Mouse (Mus musculus): ENCODE results near the gene Klhl8.

Gene Klhl8

GRCm38 (mm10) chr5:103914335-103915226, 3.5 kb upstream of the Klhl8 start:
- no peak for DNase-seq (ENCODE audit: low read depth)

GRCm38 (mm10) chr5:103913150-103913549, 2.1 kb upstream of the Klhl8 start:
- no peak for DNase-seq (ENCODE audit: low read depth)

GRCm38 (mm10) chr5:103911555-103911954, 496 bp upstream of the Klhl8 start:
- DNase-seq (ENCODE audit: low read depth) = no peak

GRCm38 (mm10) chr5:103910156-103910555, 903 bp downstream of the Klhl8 start:
- no peak for DNase-seq (ENCODE audit: low read depth)

GRCm38 (mm10) chr5:103909466-103909865, 1.6 kb downstream of the Klhl8 start:
- DNase-seq (ENCODE audit: low read depth) = no peak

- no peak for DNase-seq (ENCODE audit: low read depth)
Observed at GRCm38 (mm10) chr5:103908851-103909250, 2.2 kb downstream of the Klhl8 start.

GRCm38 (mm10) chr5:103907844-103908243, 3.2 kb downstream of the Klhl8 start:
- no peak for DNase-seq (ENCODE audit: low read depth)

- no peak for DNase-seq (ENCODE audit: low read depth)
Observed at GRCm38 (mm10) chr5:103906173-103906572, 4.9 kb downstream of the Klhl8 start.

- DNase-seq (ENCODE audit: low read depth) = no peak
Observed at GRCm38 (mm10) chr5:103898310-103898709, 12.7 kb downstream of the Klhl8 start.

- no peak for DNase-seq (ENCODE audit: low read depth)
Observed at GRCm38 (mm10) chr5:103889766-103890165, 21.3 kb downstream of the Klhl8 start.

GRCm38 (mm10) chr5:103863759-103864158, 47.3 kb downstream of the Klhl8 start:
- DNase-seq (ENCODE audit: low read depth) = no peak

GRCm38 (mm10) chr5:103860622-103861021, 50.4 kb downstream of the Klhl8 start:
- no peak for DNase-seq (ENCODE audit: low read depth)

- no peak for DNase-seq (ENCODE audit: low read depth)
Observed at GRCm38 (mm10) chr5:103857151-103857550, 53.9 kb downstream of the Klhl8 start.

- DNase-seq (ENCODE audit: low read depth) = peak; percentile 42
Observed at GRCm38 (mm10) chr5:103856286-103857009, 54.6 kb downstream of the Klhl8 start.

- no peak for DNase-seq (ENCODE audit: low read depth)
Observed at GRCm38 (mm10) chr5:103855483-103856211, 55.4 kb downstream of the Klhl8 start.

GRCm38 (mm10) chr5:103854807-103855194, 56.3 kb downstream of the Klhl8 start:
- no peak for DNase-seq (ENCODE audit: low read depth)

GRCm38 (mm10) chr5:103854041-103854806, 56.8 kb downstream of the Klhl8 start:
- DNase-seq (ENCODE audit: low read depth) = peak; percentile 46

- no peak for DNase-seq (ENCODE audit: low read depth)
Observed at GRCm38 (mm10) chr5:103852756-103853549, 58.1 kb downstream of the Klhl8 start.

GRCm38 (mm10) chr5:103848546-103848945, 62.5 kb downstream of the Klhl8 start:
- DNase-seq (ENCODE audit: low read depth) = no peak

GRCm38 (mm10) chr5:103846609-103847008, 64.5 kb downstream of the Klhl8 start:
- DNase-seq (ENCODE audit: low read depth) = no peak

- DNase-seq (ENCODE audit: low read depth) = no peak
Observed at GRCm38 (mm10) chr5:103846154-103846551, 64.9 kb downstream of the Klhl8 start.
